Mouse (Mus musculus) brown adipose tissue, adult 24 weeks (tissue): ENCODE results near the gene Pnma3. TPM values are rescaled to one million over a fixed set of nuclear protein-coding genes. Genes with fewer than 3 reads are reported as not detected.
"Not testable (repeated sequence)": the region's sequence is repeated elsewhere in the genome, so short reads cannot be mapped to it uniquely, and the experiment has no call there.

Experiments used
- H3K27ac ChIP-seq: fragments of 200-500 bp; replicated peaks from 2 replicates; pipeline ENCODE4 v1.5.1; 2012; ENCODE audit warnings: low read depth, mild to moderate bottlenecking, low read length
- H3K4me1 ChIP-seq: fragments of 200-500 bp; 2 replicates; pipeline ENCODE4 v1.6.1; 2012; ENCODE audit warnings: low read length, mixed read lengths; ENCODE audit not compliant: control insufficient read depth, insufficient read depth, insufficient read length
- H3K4me3 ChIP-seq: fragments of 200-500 bp; 2 replicates; pipeline ENCODE4 v1.5.1; 2012; ENCODE audit warnings: low read depth, mild to moderate bottlenecking, low read length, moderate library complexity; ENCODE audit not compliant: insufficient read depth
- polyA plus RNA-seq: library from polyadenylated mRNA; stranded (reverse); fragments of >200 nt; gene quantifications from 2 replicates; pipeline ENCODE4 v1.2.4, GENCODE M21; 2012; ENCODE audit not compliant: missing spikeins, insufficient read depth, insufficient read length

Gene Pnma3
- polyA plus RNA-seq, result not detected in 2 replicates

GRCm38 (mm10) chrX:73064415-73064793 is at the start of gene Pnma3:
Gene Pnma3, plus strand, starts transcription at chrX:73064787.
- Histone ChIP-seq H3K4me1 (no peaks in the 10 kb centered on the region), H3K4me3 (no peak within 1 kb of the TSS), H3K27ac (no peak within 1 kb of the TSS)

GRCm38 (mm10) chrX:73037003-73037402 is 27.6 kb upstream of the Pnma3 start, which contains the start of gene Pnma5:
Gene Pnma5, minus strand, starts transcription at chrX:73037103.
- H3K27ac ChIP-seq, result no peak within 1 kb of the TSS
- no peak within 1 kb of the TSS for H3K4me3 ChIP-seq
- no peaks in the 10 kb centered on the region for H3K4me1 ChIP-seq

DNA sequence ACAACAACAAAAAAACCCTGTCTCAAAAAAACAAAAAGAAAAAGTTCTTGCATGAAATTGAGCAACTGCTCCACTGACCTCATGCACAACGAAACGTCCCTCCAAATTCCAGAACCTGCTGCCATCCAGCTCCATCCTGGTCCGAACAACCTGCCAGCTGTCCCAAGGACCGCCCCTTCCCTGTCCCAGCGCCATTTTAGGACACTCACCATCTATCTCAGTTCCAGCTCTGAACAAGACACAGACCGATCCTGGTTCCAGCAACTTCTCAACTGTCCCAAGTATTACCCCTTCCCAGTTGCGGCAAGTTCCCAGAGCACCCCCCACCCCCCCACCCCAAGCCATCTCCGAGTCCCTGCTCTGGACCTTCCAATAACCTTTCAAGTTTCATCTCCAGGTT is 25.8 kb upstream of the Pnma3 start:
- Histone ChIP-seq H3K4me3 (no peak overlapping the region), H3K27ac (no peak overlapping the region), H3K4me1 (no peaks in the 10 kb centered on the region)

- Histone ChIP-seq H3K27ac (no peak overlapping the region), H3K4me1 (no peaks in the 10 kb centered on the region), H3K4me3 (no peak overlapping the region)
These were observed 24.9 kb upstream of the Pnma3 start for GRCm38 (mm10) chrX:73039666-73040065.

- no peak overlapping the region for H3K27ac ChIP-seq
- no peak overlapping the region for H3K4me3 ChIP-seq
These were observed 10.6 kb upstream of the Pnma3 start for GRCm38 (mm10) chrX:73053860-73054563.

DNA sequence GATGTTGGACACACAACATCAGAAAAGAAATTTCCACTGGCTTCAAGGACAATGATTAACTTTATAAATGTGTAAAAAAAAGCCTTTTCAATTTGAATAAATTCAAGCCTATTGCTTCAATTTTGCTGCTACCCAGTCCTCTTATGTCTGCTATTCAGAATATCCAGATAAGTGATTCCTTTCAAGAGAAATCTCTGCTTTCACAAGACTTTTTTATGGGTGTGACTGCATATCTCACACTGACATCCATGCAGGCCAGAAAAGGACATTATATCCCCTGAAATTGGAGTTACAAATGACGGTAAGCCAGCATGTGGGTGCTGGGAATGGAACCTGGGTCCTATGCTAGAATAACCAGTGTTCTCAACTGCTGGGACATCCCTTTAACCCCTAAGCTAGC is 3.1 kb upstream of the Pnma3 start:
- Histone ChIP-seq H3K4me1 (no peaks in the 10 kb centered on the region), H3K4me3 (no peak overlapping the region), H3K27ac (no peak overlapping the region)

More at GRCm38 (mm10) chrX:73053860-73054563, 10.6 kb upstream of the Pnma3 start:
- no peaks in the 10 kb centered on the region for H3K4me1 ChIP-seq

- Histone ChIP-seq H3K4me3 (no peak overlapping the region), H3K27ac (no peak overlapping the region), H3K4me1 (no peaks in the 10 kb centered on the region)
These were observed 2.3 kb upstream of the Pnma3 start for GRCm38 (mm10) chrX:73062323-73062722.

DNA sequence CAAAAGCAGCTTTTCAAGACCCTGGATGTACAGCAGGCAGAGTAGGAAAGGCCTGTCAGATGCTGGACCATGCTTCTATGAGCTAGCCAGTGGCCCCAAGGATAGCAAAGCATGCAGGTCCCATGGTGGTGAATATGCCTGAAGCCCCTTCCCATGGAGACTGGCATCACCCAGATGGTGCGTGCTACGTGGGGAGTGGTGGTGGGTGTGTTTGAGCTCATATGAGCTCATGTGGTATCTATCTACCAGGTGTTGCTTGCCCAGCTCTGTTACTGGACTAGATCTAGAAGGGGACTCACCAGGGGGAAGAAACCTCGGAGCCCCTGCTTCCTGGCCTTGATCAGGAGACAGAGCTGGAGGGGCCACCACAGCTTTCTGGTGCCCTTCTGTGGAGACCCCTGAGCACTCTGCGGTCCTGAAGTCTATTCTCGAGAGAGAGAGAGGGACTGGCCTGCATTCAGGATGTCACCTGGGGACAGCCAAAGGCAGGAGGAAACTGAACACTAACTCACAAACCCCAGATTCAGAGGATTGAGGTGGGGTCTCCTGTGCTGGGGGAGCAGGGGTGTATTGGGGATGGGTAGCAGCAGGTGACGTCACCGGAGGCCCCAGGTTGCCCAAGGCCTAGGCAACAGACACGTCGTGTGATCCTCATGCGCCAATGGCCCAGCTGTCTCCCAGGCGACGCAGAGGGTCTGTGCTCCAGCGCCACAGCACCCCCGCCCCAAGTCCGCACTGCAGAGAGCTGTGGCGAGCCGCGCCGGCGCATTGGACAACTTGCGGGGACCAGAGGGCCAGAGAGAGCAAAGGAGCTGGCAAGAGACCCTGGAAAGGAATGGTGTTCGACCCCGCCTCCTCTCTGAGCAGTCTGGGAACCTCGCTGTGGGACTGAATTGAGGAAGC is 824 bp upstream of the Pnma3 start:
- Histone ChIP-seq H3K27ac (no peak overlapping the region), H3K4me3 (no peak overlapping the region), H3K4me1 (no peaks in the 10 kb centered on the region)

GRCm38 (mm10) chrX:73066765-73067312 is 2.3 kb downstream of the Pnma3 start:
- not testable (repeated sequence) for H3K27ac ChIP-seq, H3K4me1 ChIP-seq, H3K4me3 ChIP-seq

DNA sequence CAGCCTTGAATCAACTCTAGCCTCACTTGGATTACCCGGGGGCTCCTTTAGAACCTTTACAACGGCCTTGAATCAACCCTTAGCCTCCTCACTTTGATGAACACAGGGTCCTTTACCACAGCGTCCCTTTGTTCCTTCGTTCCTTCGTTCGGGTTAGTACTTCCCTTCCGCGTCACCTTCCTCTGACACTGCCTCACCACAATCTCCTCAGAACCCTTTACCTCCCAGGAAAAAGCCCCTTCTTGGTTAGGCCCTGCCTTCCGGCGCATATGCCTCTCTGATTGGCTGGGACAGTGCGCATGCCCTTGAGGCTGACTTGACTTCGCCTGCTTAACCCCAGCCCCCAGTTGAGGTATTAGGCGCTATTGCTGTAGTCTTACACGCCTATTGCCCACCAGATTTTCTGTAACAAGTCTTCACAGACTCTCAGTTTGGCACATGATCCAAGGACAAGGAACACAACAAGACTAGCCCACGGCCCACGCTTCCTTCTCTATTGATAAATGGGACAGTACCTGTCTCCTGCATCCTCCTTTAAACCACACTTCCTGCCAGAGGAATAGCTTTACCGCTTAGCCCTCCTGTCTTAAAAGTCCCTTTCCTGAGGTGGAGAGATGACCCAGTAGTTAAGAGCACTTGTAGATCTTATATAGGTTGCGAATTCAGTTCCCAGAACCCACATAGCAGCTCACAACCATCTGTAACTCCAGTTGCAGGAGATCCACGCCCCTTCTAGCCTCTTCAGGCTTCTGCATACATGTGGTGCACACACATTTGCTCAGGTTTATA is 17.9 kb downstream of the Pnma3 start, which contains the start of gene Xlr4a:
Gene Xlr4a (minus strand): TSS at position 212 of the 789 bp plus-strand sequence.
- H3K27ac ChIP-seq, H3K4me3 ChIP-seq, H3K4me1 ChIP-seq: not testable (repeated sequence)

GRCm38 (mm10) chrX:73096941-73097508 is 32.4 kb downstream of the Pnma3 start, which contains the start of gene Xlr3a:
Gene Xlr3a, minus strand, starts transcription at chrX:73097095.
- not testable (repeated sequence) for H3K4me3 ChIP-seq, H3K27ac ChIP-seq, H3K4me1 ChIP-seq

GRCm38 (mm10) chrX:73116747-73117146 is 52.2 kb downstream of the Pnma3 start, which contains the start of gene Gm14685:
Gene Gm14685, plus strand, starts transcription at chrX:73117047.
- not testable (repeated sequence) for H3K4me3 ChIP-seq, H3K4me1 ChIP-seq, H3K27ac ChIP-seq
